Mouse (Mus musculus) small intestine, adult 2 months (tissue): ENCODE data around the gene Cln6.

ENCODE experiments used
- CTCF ChIP-seq: fragments of 200-500 bp; IDR thresholded peaks from 2 replicates; pipeline ENCODE4 v1.5.1; 2012; ENCODE audit warnings: low read depth, mild to moderate bottlenecking, control low read depth, inconsistent platforms, low read length, moderate library complexity, mixed read lengths; ENCODE audit not compliant: insufficient replicate concordance, insufficient read length; ENCODE audit errors: extremely low read depth
- POLR2A ChIP-seq: fragments of 200-500 bp; IDR thresholded peaks from 2 replicates; pipeline ENCODE4 v1.6.1; 2012; ENCODE audit warnings: low read depth, mild to moderate bottlenecking, control low read depth, inconsistent platforms, low read length, moderate library complexity

- TF ChIP-seq POLR2A = no peak
- no peak for TF ChIP-seq CTCF
Observed at GRCm38 (mm10) chr9:62835705-62836446, 2.7 kb upstream of the Cln6 start.
